Comparison of ENCODE assay signal across 9 mouse cellular contexts in genomic region chr3:36571361-36571826, GRCm38 (mm10). TPM values are rescaled to one million over a fixed set of nuclear protein-coding genes. Genes with fewer than 3 reads are reported as not detected.
DNase-seq lines count a peak whose midpoint lies in the region; ATAC-seq lines count a peak whose summit lies in the region.
"Had no signal": no experiment of that assay in that cellular context is flagged by ENCODE, and none has a peak within 500 bp of the region (broad histone marks: within the 10 kb centered on the region; RNA-seq: fewer than 3 reads in every experiment).

No protein-coding gene starts in this region.

- H3K4me2 ChIP-seq in neural tube, embryonic 11.5 days (ENCODE audit: low read depth) = peak overlapping the region; percentile 82
- peak overlapping the region; percentile 98 for H3K4me2 ChIP-seq in forebrain, embryonic 16.5 days (ENCODE audit: low read length)
- H3K4me2 ChIP-seq in liver, embryonic 11.5 days = peak overlapping the region; percentile 89
- peak overlapping the region; percentile 73 for H3K4me2 ChIP-seq in stomach, embryonic 14.5 days (replicated peaks; ENCODE audit: low read depth, low read length)

- peak; percentile 20 for ATAC-seq in neural tube, embryonic 11.5 days (ENCODE audit: insufficient read depth, low FRiP score, low TSS enrichment)
- no peak; the same call in 1 of the 2 replicates for ATAC-seq in forebrain, embryonic 16.5 days
- ATAC-seq in liver, embryonic 11.5 days (replicated peaks; ENCODE audit: low FRiP score) = peak; percentile 17
- ATAC-seq in stomach, embryonic 14.5 days (ENCODE audit: insufficient number of reproducible peaks, insufficient read depth, low FRiP score, low read depth) = peak; percentile 1

- H3K4me1 ChIP-seq in neural tube, embryonic 11.5 days (ENCODE audit: control insufficient read depth, insufficient read depth, low read length) = peaks cover 15% of the 10 kb centered on the region; the same call in 1 of the 2 replicates
- H3K4me1 ChIP-seq in forebrain, embryonic 16.5 days (replicated peaks; ENCODE audit: control insufficient read depth, insufficient read depth, low read length) = peaks cover 21% of the 10 kb centered on the region
- H3K4me1 ChIP-seq in liver, embryonic 11.5 days (replicated peaks; ENCODE audit: control insufficient read depth, insufficient read depth, low read length) = peaks cover 11% of the 10 kb centered on the region; the same call in 1 of the 2 replicates
- H3K4me1 ChIP-seq in stomach, embryonic 14.5 days (ENCODE audit: control insufficient read depth, insufficient read depth, low read length) = peaks cover 6% of the 10 kb centered on the region; the same call in 1 of the 2 replicates

- peak overlapping the region; percentile 79 for H3K4me3 ChIP-seq in neural tube, embryonic 11.5 days (ENCODE audit: low read depth, low read length)
- peak overlapping the region; percentile 79 for H3K4me3 ChIP-seq in forebrain, embryonic 16.5 days (replicated peaks; ENCODE audit: low read length)
- peak overlapping the region; percentile 98 for H3K4me3 ChIP-seq in liver, embryonic 11.5 days (ENCODE audit: low read depth, low read length)
- peak overlapping the region; percentile 91 for H3K4me3 ChIP-seq in stomach, embryonic 14.5 days (ENCODE audit: low read depth, low read length)

- H3K27ac ChIP-seq in neural tube, embryonic 11.5 days (ENCODE audit: low read depth, low read length) = peak overlapping the region; percentile 31
- H3K27ac ChIP-seq in forebrain, embryonic 16.5 days (ENCODE audit: low read length) = no peak overlapping the region
- H3K27ac ChIP-seq in liver, embryonic 11.5 days (ENCODE audit: low read depth, low read length) = peak overlapping the region; percentile 92
- peak overlapping the region; percentile 79 for H3K27ac ChIP-seq in stomach, embryonic 14.5 days (ENCODE audit: low read length)

- H3K9me3 ChIP-seq in neural tube, embryonic 11.5 days (ENCODE audit: control insufficient read depth, low read length) = no peaks in the 10 kb centered on the region
- no peaks in the 10 kb centered on the region for H3K9me3 ChIP-seq in forebrain, embryonic 16.5 days (ENCODE audit: control insufficient read depth, low read length)
- no peaks in the 10 kb centered on the region for H3K9me3 ChIP-seq in liver, embryonic 11.5 days (ENCODE audit: control insufficient read depth, low read length)
- no peaks in the 10 kb centered on the region for H3K9me3 ChIP-seq in stomach, embryonic 14.5 days (ENCODE audit: control insufficient read depth, low read depth, low read length)

- under 1% methylated on average over 46 of the region's 46 CpGs for WGBS in neural tube, embryonic 11.5 days
- WGBS in forebrain, embryonic 16.5 days = under 1% methylated on average over 46 of the region's 46 CpGs
- under 1% methylated on average over 46 of the region's 46 CpGs for WGBS in liver, embryonic 11.5 days
- WGBS in stomach, embryonic 14.5 days = under 1% methylated on average over 46 of the region's 46 CpGs

- H3K27me3 ChIP-seq in neural tube, embryonic 11.5 days (ENCODE audit: control insufficient read depth, insufficient read depth, low read length) = no peaks in the 10 kb centered on the region
- H3K27me3 ChIP-seq in forebrain, embryonic 16.5 days (replicated peaks; ENCODE audit: control insufficient read depth, insufficient read depth, low read length) = no peaks in the 10 kb centered on the region
- no peaks in the 10 kb centered on the region for H3K27me3 ChIP-seq in liver, embryonic 11.5 days (replicated peaks; ENCODE audit: control insufficient read depth, insufficient read depth, low read length)
- no peaks in the 10 kb centered on the region for H3K27me3 ChIP-seq in stomach, embryonic 14.5 days (ENCODE audit: control insufficient read depth, insufficient read depth, low read length)

- peak; percentile 1 for DNase-seq in adrenal gland, postnatal 25 days
- DNase-seq in adrenal gland, adult 18-20 months (ENCODE audit: low spot score in 2 of 2) = no peak
- no peak for DNase-seq in neural tube, embryonic 11.5 days (ENCODE audit: low spot score)
- DNase-seq in neural tube, embryonic 10.5 days (ENCODE audit: extremely low spot score, low spot score) = no peak
- DNase-seq in liver, embryonic 11.5 days (ENCODE audit: low spot score) = no peak
- no peak for DNase-seq in frontal cortex, postnatal 36 days (ENCODE audit: low spot score in 2 of 2)

- peaks cover 11% of the 10 kb centered on the region for H3K36me3 ChIP-seq in neural tube, embryonic 11.5 days (ENCODE audit: control insufficient read depth, insufficient read depth, low read length)
- peaks cover 5% of the 10 kb centered on the region; the same call in 1 of the 2 replicates for H3K36me3 ChIP-seq in forebrain, embryonic 16.5 days (ENCODE audit: control insufficient read depth, insufficient read depth)
- peaks cover 25% of the 10 kb centered on the region for H3K36me3 ChIP-seq in liver, embryonic 11.5 days (ENCODE audit: control insufficient read depth, insufficient read depth, low read length)
- H3K36me3 ChIP-seq in stomach, embryonic 14.5 days (ENCODE audit: control insufficient read depth, insufficient read depth, low read length) = peaks cover 33% of the 10 kb centered on the region

- H3K9ac ChIP-seq in neural tube, embryonic 11.5 days (ENCODE audit: low read length) = peak overlapping the region; percentile 92
- peak overlapping the region; percentile 59 for H3K9ac ChIP-seq in forebrain, embryonic 16.5 days (replicated peaks; ENCODE audit: low read depth, low read length)
- H3K9ac ChIP-seq in liver, embryonic 11.5 days (ENCODE audit: low read depth, low read length) = peak overlapping the region; percentile 99
- H3K9ac ChIP-seq in stomach, embryonic 14.5 days (replicated peaks; ENCODE audit: low read depth, low read length) = peak overlapping the region; percentile 85

RNA-seq across cellular contexts. Expression of gene Ccna2, which starts 0.6 kb away (rescaled TPM):
- total RNA-seq in adrenal gland, postnatal 25 days (2021) = 11.9 and 16.5 TPM in 2 replicates
- 1 to 10 TPM; 1.3 to 1.5 TPM for total RNA-seq in adrenal gland, adult 18-20 months (2021)
- 247 and 248 TPM in 2 replicates for polyA plus RNA-seq in neural tube, embryonic 11.5 days (2014; fragmentation: Nextera tagmentation; extraction: Ambion mirVana)
- 75.6 and 94.1 TPM in 2 replicates for polyA plus RNA-seq in forebrain, embryonic 16.5 days (2015; fragmentation: Nextera tagmentation; extraction: Ambion mirVana)
- polyA plus RNA-seq in liver, embryonic 11.5 days (2014; fragmentation: Nextera tagmentation; extraction: Ambion mirVana) = 299 and 337 TPM in 2 replicates
- polyA plus RNA-seq in stomach, embryonic 14.5 days (2014; fragmentation: Nextera tagmentation; extraction: Ambion mirVana) = 196 and 200 TPM in 2 replicates

RNA-seq across cellular contexts. Expression of gene Exosc9, which starts 19.0 kb away (rescaled TPM):
- 30.9 and 35.0 TPM in 2 replicates for total RNA-seq in adrenal gland, postnatal 25 days (2021)
- total RNA-seq in adrenal gland, adult 18-20 months (2021) = 10 to 100 TPM; 26.7 to 31.5 TPM
- polyA plus RNA-seq in neural tube, embryonic 11.5 days (2014; fragmentation: Nextera tagmentation; extraction: Ambion mirVana) = 97.4 and 105 TPM in 2 replicates
- 86.9 and 91.6 TPM in 2 replicates for polyA plus RNA-seq in forebrain, embryonic 16.5 days (2015; fragmentation: Nextera tagmentation; extraction: Ambion mirVana)
- 76.0 and 82.7 TPM in 2 replicates for polyA plus RNA-seq in liver, embryonic 11.5 days (2014; fragmentation: Nextera tagmentation; extraction: Ambion mirVana)
- polyA plus RNA-seq in stomach, embryonic 14.5 days (2014; fragmentation: Nextera tagmentation; extraction: Ambion mirVana) = 55.8 and 60.5 TPM in 2 replicates

RNA-seq across cellular contexts. Expression of gene Bbs7, which starts 41.9 kb away (rescaled TPM):
- total RNA-seq in adrenal gland, postnatal 25 days (2021) = 10.7 and 12.4 TPM in 2 replicates
- 1 to 10 TPM; 6.7 to 7.7 TPM for total RNA-seq in adrenal gland, adult 18-20 months (2021)
- 17.2 and 17.3 TPM in 2 replicates for polyA plus RNA-seq in neural tube, embryonic 11.5 days (2014; fragmentation: Nextera tagmentation; extraction: Ambion mirVana)
- 21.3 and 21.8 TPM in 2 replicates for polyA plus RNA-seq in forebrain, embryonic 16.5 days (2015; fragmentation: Nextera tagmentation; extraction: Ambion mirVana)
- polyA plus RNA-seq in liver, embryonic 11.5 days (2014; fragmentation: Nextera tagmentation; extraction: Ambion mirVana) = 9.9 and 11.7 TPM in 2 replicates
- polyA plus RNA-seq in stomach, embryonic 14.5 days (2014; fragmentation: Nextera tagmentation; extraction: Ambion mirVana) = 13.8 and 14.6 TPM in 2 replicates

RNA-seq across cellular contexts. Expression of gene Gm11549, which starts 49.8 kb away (rescaled TPM):
- total RNA-seq in adrenal gland, postnatal 25 days (2021) = not detected in 2 replicates
- not detected for total RNA-seq in adrenal gland, adult 18-20 months (2021)
- 0.11 and 0.16 TPM in 2 replicates for polyA plus RNA-seq in neural tube, embryonic 11.5 days (2014; fragmentation: Nextera tagmentation; extraction: Ambion mirVana)
- polyA plus RNA-seq in forebrain, embryonic 16.5 days (2015; fragmentation: Nextera tagmentation; extraction: Ambion mirVana) = 0.39 TPM in 2 replicates
- polyA plus RNA-seq in liver, embryonic 11.5 days (2014; fragmentation: Nextera tagmentation; extraction: Ambion mirVana) = not detected in 2 replicates
- 0.28 and 0.30 TPM in 2 replicates for polyA plus RNA-seq in stomach, embryonic 14.5 days (2014; fragmentation: Nextera tagmentation; extraction: Ambion mirVana)
- total RNA-seq: heart, postnatal 36 days had no signal
